Mouse (Mus musculus) monocyte, adult 5-6 weeks (primary cell): ENCODE data around the gene Fam20b. TPM values are rescaled to one million over a fixed set of nuclear protein-coding genes. Genes with fewer than 3 reads are reported as not detected.

Experiments used
- ATAC-seq: fragments of 153-309, 156-312 bp; replicated peaks from 2 replicates; pipeline ENCODE4 v1.8.0; 2017; ENCODE audit warnings: mild to moderate bottlenecking; ENCODE audit not compliant: low TSS enrichment, insufficient number of reproducible peaks, severe bottlenecking, poor library complexity, low FRiP score
- total RNA-seq: library from RNA; stranded (forward); fragments of 200-1000, 200-491, 200-594 nt; gene quantifications from 3 replicates; pipeline ENCODE4 v1.2.3, GENCODE M21; 2017

The Fam20b gene
- total RNA-seq, 1 experiment from 2014 or later, result 41.9 TPM

- ATAC-seq, result no peak
Observed at GRCm38 (mm10) chr1:156648705-156649104, 70.2 kb downstream of the Fam20b start.

GRCm38 (mm10) chr1:156645971-156646370 lies 72.9 kb downstream of the Fam20b start:
- ATAC-seq, result no peak

DNA sequence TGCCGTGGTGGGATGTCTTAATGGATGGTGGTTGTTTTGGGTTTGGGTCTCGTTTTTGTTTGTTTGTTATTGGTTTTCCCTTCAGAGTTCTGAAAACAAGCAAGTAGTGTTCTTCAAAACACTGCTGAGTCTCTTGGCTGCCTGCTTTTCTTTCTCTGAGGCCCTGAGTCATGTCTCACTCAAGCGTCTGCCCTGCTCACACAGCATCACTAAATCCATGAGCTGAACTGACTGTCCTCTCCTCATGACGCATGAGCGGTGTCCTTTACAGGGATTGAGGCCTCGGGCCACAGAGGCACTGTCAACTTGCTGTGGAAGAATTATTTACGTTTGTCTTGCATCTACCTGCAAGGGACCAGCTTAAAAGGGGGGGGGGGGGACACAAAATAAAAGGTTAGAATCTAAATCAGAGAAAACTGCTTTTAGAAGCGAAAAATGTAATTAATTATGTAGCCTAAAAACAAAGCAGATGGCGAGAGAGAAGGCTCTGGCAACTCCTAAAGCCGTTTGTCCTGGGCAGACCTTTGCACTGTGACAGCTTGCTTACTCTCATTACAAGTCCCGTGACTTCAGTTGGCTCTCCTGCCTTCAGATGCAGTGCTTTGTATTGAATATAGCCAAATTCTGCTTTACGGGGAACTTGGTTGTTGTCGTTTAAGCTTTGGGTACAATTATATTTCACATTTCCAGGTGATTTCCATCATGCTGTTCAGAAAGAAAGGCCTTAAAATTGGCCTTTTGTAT lies 73.9 kb downstream of the Fam20b start:
- no peak for ATAC-seq

- no peak for ATAC-seq
Observed at GRCm38 (mm10) chr1:156644061-156644460, 74.8 kb downstream of the Fam20b start.

DNA sequence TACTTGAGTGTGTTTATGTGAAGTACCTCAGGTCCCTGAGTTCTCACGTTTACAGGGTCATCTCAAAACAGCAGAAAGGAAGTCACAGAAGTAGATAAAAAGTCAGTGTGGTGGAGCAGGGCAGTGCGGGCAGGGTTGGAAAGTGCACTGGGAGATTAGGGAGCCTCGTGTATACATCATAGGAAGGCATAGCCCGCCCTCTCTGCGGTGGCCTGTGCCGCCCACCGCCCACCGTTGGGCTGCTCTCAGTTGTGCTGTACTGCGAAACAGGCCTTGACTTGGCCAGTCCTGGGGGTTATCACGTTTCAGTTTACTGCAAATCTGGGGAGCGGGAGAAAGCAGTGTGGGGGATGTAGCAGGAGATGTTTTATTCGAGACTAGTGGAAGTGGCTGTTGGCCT lies 76.1 kb downstream of the Fam20b start:
- ATAC-seq, result no peak

DNA sequence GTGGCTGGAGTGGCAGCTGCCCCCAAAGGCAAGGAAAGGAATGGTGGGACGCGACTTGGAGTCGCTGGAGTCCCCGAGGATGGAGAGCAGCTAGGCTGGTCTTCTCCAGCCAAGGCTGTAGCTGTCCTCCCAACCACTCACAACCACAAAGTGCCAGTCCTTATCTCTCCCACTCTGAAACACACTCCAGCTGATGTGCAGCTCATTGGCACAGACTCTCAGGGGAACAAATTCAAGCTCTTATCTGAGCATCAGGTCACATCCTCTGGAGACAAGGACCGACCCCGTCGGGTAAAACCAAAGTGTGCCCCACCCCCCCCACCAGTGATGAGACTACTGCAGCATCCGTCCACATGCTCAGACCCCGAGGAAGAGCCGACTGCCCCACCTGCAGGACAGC lies 77.1 kb downstream of the Fam20b start:
- no peak for ATAC-seq

- no peak for ATAC-seq
Observed at GRCm38 (mm10) chr1:156640577-156640976, 78.3 kb downstream of the Fam20b start.

GRCm38 (mm10) chr1:156639455-156639854 lies 79.4 kb downstream of the Fam20b start:
- no peak for ATAC-seq

- no peak for ATAC-seq
Observed at GRCm38 (mm10) chr1:156635148-156635547, 83.7 kb downstream of the Fam20b start.

DNA sequence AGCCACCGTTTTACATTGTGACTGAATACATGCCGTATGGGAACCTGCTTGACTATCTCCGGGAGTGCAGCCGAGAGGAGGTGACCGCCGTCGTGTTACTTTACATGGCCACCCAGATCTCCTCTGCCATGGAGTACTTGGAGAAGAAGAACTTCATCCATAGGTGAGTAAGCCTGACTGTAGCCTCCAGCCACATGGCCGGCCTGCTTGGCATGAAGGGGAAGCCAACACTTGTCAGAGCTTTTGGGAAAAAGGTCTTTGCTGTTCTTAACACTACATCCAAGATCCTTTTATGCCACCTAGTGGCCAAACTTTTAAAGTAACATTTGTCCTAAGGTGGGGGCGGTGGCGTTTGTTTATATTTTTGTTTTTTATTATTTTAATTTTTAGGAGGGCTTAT lies 85.8 kb downstream of the Fam20b start:
- ATAC-seq, result peak; percentile 48; the same call in 1 of the 2 replicates

- no peak for ATAC-seq
Observed at GRCm38 (mm10) chr1:156630965-156631364, 87.9 kb downstream of the Fam20b start.

GRCm38 (mm10) chr1:156629984-156630383 lies 88.9 kb downstream of the Fam20b start:
- ATAC-seq, result no peak

Other genes with a start within 250 kb of the Fam20b start
- gene Soat1, start 244.8 kb downstream of the Fam20b start, total RNA-seq, result 125 to 142 TPM (median 127 TPM) in 3 replicates
- gene Gm10031, start 195.1 kb downstream of the Fam20b start, total RNA-seq, result 6.0 to 10.7 TPM (median 9.9 TPM) in 3 replicates
- gene Abl2, start 160.3 kb downstream of the Fam20b start, total RNA-seq, result 17.1 to 22.4 TPM (median 18.6 TPM) in 3 replicates
- 10.6 to 22.7 TPM (median 17.1 TPM) in 3 replicates for gene Tor3a, start 44.7 kb downstream of the Fam20b start, total RNA-seq
- gene Angptl1, start 119.5 kb upstream of the Fam20b start, total RNA-seq, result not detected in 3 replicates
- gene Ralgps2, start 220.5 kb upstream of the Fam20b start, total RNA-seq, result 60.9 to 69.7 TPM (median 65.5 TPM) in 3 replicates